Mouse (Mus musculus) megakaryocyte, adult 5-6 weeks (primary cell): ENCODE results near the gene Mvb12a. TPM values are rescaled to one million over a fixed set of nuclear protein-coding genes. Genes with fewer than 3 reads are reported as not detected.

Experiments used
- ATAC-seq: 2 replicates; pipeline ENCODE4 v1.8.0; 2016; ENCODE audit warnings: mild to moderate bottlenecking, inconsistent platforms; ENCODE audit not compliant: poor library complexity, severe bottlenecking
- total RNA-seq, 2 experiments: library from RNA; stranded (forward) in 1 of 2; stranded (reverse) in 1 of 2; fragments of 153-499, 151-499 nt in 1 of 2; fragments of 221-1000, 200-1000 nt in 1 of 2; gene quantifications; 2 replicates each; pipeline versions ENCODE4 v1.2.3 to v1.2.4; 2015 to 2017

Mvb12a gene
- 47.1 and 48.5 TPM in 2 replicates for total RNA-seq (2015)
- total RNA-seq (2017): 42.8 and 68.8 TPM in 2 replicates

- peak; percentile 97 for ATAC-seq
Measured at GRCm38 (mm10) chr8:71542632-71543343, at the start of gene Mvb12a. TSS of gene Mvb12a (plus strand) at chr8:71542922.

- peak; percentile 100 for ATAC-seq
Measured at GRCm38 (mm10) chr8:71495039-71495438, 47.7 kb upstream of the Mvb12a start.

GRCm38 (mm10) chr8:71495811-71496210 is 46.9 kb upstream of the Mvb12a start:
- ATAC-seq: no peak

- no peak for ATAC-seq
Measured at GRCm38 (mm10) chr8:71496481-71496880, 46.2 kb upstream of the Mvb12a start.

- ATAC-seq: no peak
Measured at GRCm38 (mm10) chr8:71497077-71497645, 45.6 kb upstream of the Mvb12a start.

- no peak for ATAC-seq
Measured at GRCm38 (mm10) chr8:71497881-71498501, 44.7 kb upstream of the Mvb12a start.

- ATAC-seq: no peak
Measured at GRCm38 (mm10) chr8:71498816-71499690, 43.7 kb upstream of the Mvb12a start.

- no peak for ATAC-seq
Measured at GRCm38 (mm10) chr8:71504349-71504748, 38.4 kb upstream of the Mvb12a start.

- ATAC-seq: no peak
Measured at GRCm38 (mm10) chr8:71505326-71505725, 37.4 kb upstream of the Mvb12a start.

- no peak for ATAC-seq
Measured at GRCm38 (mm10) chr8:71505979-71506378, 36.7 kb upstream of the Mvb12a start.

- ATAC-seq: no peak
Measured at GRCm38 (mm10) chr8:71507589-71508104, 35.1 kb upstream of the Mvb12a start.

GRCm38 (mm10) chr8:71509316-71509715 is 33.4 kb upstream of the Mvb12a start:
- no peak for ATAC-seq

- peak; percentile 54 for ATAC-seq
Measured at GRCm38 (mm10) chr8:71511644-71512043, 31.1 kb upstream of the Mvb12a start, which contains the start of gene Plvap. TSS of gene Plvap (minus strand) at chr8:71511752.

GRCm38 (mm10) chr8:71513018-71513754 is 29.5 kb upstream of the Mvb12a start:
- no peak for ATAC-seq

- no peak for ATAC-seq
Measured at GRCm38 (mm10) chr8:71515043-71515442, 27.7 kb upstream of the Mvb12a start.

GRCm38 (mm10) chr8:71516786-71517185 is 25.9 kb upstream of the Mvb12a start:
- no peak for ATAC-seq

GRCm38 (mm10) chr8:71519037-71519825 is 23.5 kb upstream of the Mvb12a start:
- ATAC-seq: peak; percentile 65

- ATAC-seq: peak; percentile 97
Measured at GRCm38 (mm10) chr8:71521634-71522033, 21.1 kb upstream of the Mvb12a start.
